ENCODE assay signal across 8 mouse cellular contexts in the genomic region with DNA sequence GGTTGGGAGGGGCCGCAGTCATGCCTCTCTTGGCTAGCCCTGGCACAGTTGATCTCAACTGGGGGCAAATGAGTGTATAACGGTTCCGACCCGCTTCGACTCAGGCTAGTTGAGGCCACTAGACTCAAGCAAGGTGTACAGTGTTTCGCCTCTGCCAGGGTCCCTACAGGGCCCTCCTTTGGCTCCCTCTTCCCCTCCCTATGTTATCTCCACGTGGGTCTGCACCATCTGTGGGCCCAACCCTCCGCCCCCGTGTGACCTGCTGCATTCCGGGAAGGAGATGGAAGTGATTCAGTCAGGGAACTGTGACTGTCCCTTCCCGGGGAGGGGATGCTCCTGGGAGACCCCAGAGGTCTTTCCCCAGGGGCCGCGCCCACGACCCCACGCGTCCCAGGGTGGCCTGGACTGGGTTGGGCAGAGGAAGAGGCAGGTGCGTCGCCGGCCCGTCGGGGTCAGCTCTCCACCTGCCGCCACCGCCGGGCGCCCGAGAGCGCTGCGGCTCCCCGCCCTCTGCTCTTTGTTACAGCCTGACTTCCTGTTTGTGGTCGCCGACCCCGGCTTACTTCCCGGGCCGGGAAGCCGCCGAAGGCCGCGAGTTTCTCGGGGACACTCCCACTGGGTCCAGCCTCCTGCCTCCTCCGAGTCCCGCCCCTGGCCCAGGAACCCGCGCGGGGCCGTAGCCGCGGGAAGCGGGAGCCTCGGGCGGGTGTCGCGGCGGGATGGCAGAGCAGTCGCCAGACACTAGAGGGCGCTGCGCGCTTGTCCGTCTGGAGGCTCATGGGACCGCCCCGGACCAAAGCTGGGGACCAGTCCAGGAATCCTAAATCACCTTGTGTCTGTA. TPM values are rescaled to one million over a fixed set of nuclear protein-coding genes. Genes with fewer than 3 reads are reported as not detected.
A peak's percentile ranks its signal among the peaks of the same experiment; 100 is the strongest.
DNase-seq lines count a peak whose midpoint lies in the region; ATAC-seq and TF ChIP-seq lines count a peak whose summit lies in the region.

No protein-coding gene starts in this region.

- H3K79me2 ChIP-seq in CH12.LX (replicated peaks; ENCODE audit: control insufficient read depth, extremely low read depth, insufficient read depth, poor library complexity, severe bottlenecking) = no peaks in the 10 kb centered on the region

- TF ChIP-seq EP300 in CH12.LX (IDR thresholded peaks at IDR 0.05; ENCODE audit: low read length) = no peak; the same call in 1 of the 2 replicates

- TF ChIP-seq POLR2A in CH12.LX (IDR thresholded peaks at IDR 0.05; ENCODE audit: low read depth, low read length) = peak; percentile 33; the same call in 1 of the 2 replicates
- TF ChIP-seq POLR2A in testis, adult 2 months (IDR thresholded peaks at IDR 0.05; ENCODE audit: control insufficient read depth, low read depth, low read length) = 0 out of 2 replicates have a peak, but pooled peaks have one; percentile 31

- no peak overlapping the region for H3K27ac ChIP-seq in CH12.LX (ENCODE audit: insufficient read depth, low read depth)
- H3K27ac ChIP-seq in forebrain, embryonic 13.5 days = 0 out of 2 replicates have a peak overlapping the region, but pooled peaks have one; percentile 22
- peak overlapping the region; percentile 62 for H3K27ac ChIP-seq in neural tube, embryonic 14.5 days (ENCODE audit: low read depth, low read length)
- no peak overlapping the region for H3K27ac ChIP-seq in testis, adult 2 months (ENCODE audit: control insufficient read depth, insufficient read depth, low read depth, low read length)

- peak; percentile 91 for ATAC-seq in cerebellum, adult (ENCODE audit: insufficient number of reproducible peaks, low FRiP score, low TSS enrichment)
- ATAC-seq in forebrain, embryonic 13.5 days = peak; percentile 87
- ATAC-seq in neural tube, embryonic 14.5 days (ENCODE audit: low read depth) = peak; percentile 85

- in situ Hi-C loops in CH12.LX (cut with MboI; ENCODE audit: low pct_ligation_motif_present, low pct_unique_long_range_greater_than_20kb, low sequenced_read_pairs) = no loop called here

- DNase-seq in CH12.LX (ENCODE audit: extremely low read depth) = peak; percentile 74
- DNase-seq in heart, postnatal 14 days = peak; percentile 96 to 97
- peak; percentile 46 to 81 for DNase-seq in layer of hippocampus, adult 18-20 months (ENCODE audit: low spot score in 2 of 2)
- DNase-seq in lung, adult 18-20 months = peak; percentile 92 to 94

- intact Hi-C loops in heart, postnatal 14 days (cut with DNase I) = loop anchor here (1.0 kb wide), 2 partner anchors 37 to 77 kb away; no protein-coding TSS in a partner anchor

- peak; percentile 78 for TF ChIP-seq RAD21 in CH12.LX (IDR thresholded peaks at IDR 0.05; ENCODE audit: low read depth, low read length)

- TF ChIP-seq CTCF in CH12.LX (conservative IDR thresholded peaks at IDR 0.05 in 1 of 2, IDR thresholded peaks at IDR 0.05 in 1 of 2; ENCODE audit: low read depth in 2 of 2, low read length in 2 of 2) = peak; percentile 43 to 87; a peak in 2 of 4 replicates
- peak; percentile 91 for TF ChIP-seq CTCF in testis, adult 2 months (IDR thresholded peaks at IDR 0.05; ENCODE audit: control insufficient read depth, insufficient read depth, insufficient replicate concordance, low read depth, low read length)

- peak overlapping the region; percentile 29 to 45 (median 40) for H3K4me3 ChIP-seq in CH12.LX (replicated peaks in 1 of 3; ENCODE audit: low read depth in 2 of 3, low read length in 2 of 3, poor library complexity in 1 of 3)
- H3K4me3 ChIP-seq in forebrain, embryonic 13.5 days = peak overlapping the region; percentile 59
- H3K4me3 ChIP-seq in neural tube, embryonic 14.5 days (ENCODE audit: low read depth, low read length) = peak overlapping the region; percentile 46
- peak overlapping the region; percentile 81 for H3K4me3 ChIP-seq in testis, adult 2 months (ENCODE audit: control insufficient read depth, low read depth, low read length)

- H3K9me3 ChIP-seq in CH12.LX (replicated peaks; ENCODE audit: low read length) = peaks cover 8% of the 10 kb centered on the region
- no peaks in the 10 kb centered on the region for H3K9me3 ChIP-seq in forebrain, embryonic 13.5 days (replicated peaks)
- H3K9me3 ChIP-seq in neural tube, embryonic 14.5 days (ENCODE audit: control insufficient read depth, low read length) = no peaks in the 10 kb centered on the region

- peaks cover 3% of the 10 kb centered on the region for H3K27me3 ChIP-seq in CH12.LX (replicated peaks)
- H3K27me3 ChIP-seq in forebrain, embryonic 13.5 days = peaks cover 36% of the 10 kb centered on the region
- no peaks in the 10 kb centered on the region for H3K27me3 ChIP-seq in neural tube, embryonic 14.5 days (ENCODE audit: control insufficient read depth, insufficient read depth, low read length)
- H3K27me3 ChIP-seq in testis, adult 2 months (ENCODE audit: control insufficient read depth, insufficient read depth, low read length) = no peaks in the 10 kb centered on the region

- peak overlapping the region; percentile 95 for H3K4me2 ChIP-seq in CH12.LX (ENCODE audit: insufficient read depth, low read depth, poor library complexity, severe bottlenecking)
- H3K4me2 ChIP-seq in forebrain, embryonic 13.5 days = peak overlapping the region; percentile 78
- peak overlapping the region; percentile 83 for H3K4me2 ChIP-seq in neural tube, embryonic 14.5 days (ENCODE audit: low read depth, low read length)

- dilution Hi-C loops in CH12.LX (cut with MboI; ENCODE audit: extremely low pct_ligation_motif_present, extremely low pct_unique_long_range_greater_than_20kb, low sequenced_read_pairs) = no loop called here

- peaks cover 12 to 38% of the 10 kb centered on the region in 2 experiments for H3K4me1 ChIP-seq in CH12.LX (ENCODE audit: control insufficient read depth in 1 of 2, insufficient read depth in 2 of 2)
- peaks cover 5% of the 10 kb centered on the region for H3K4me1 ChIP-seq in forebrain, embryonic 13.5 days
- 0 out of 2 replicates have a peak, but pooled peaks cover 4% of the 10 kb centered on the region for H3K4me1 ChIP-seq in neural tube, embryonic 14.5 days (ENCODE audit: control insufficient read depth, insufficient read depth, low read length)
- peaks cover 5% of the 10 kb centered on the region; the same call in 1 of the 2 replicates for H3K4me1 ChIP-seq in testis, adult 2 months (ENCODE audit: control insufficient read depth, insufficient read depth, low read length)

- H3K9ac ChIP-seq in CH12.LX (ENCODE audit: insufficient read depth, low read depth) = peak overlapping the region; percentile 58; the same call in 1 of the 2 replicates
- H3K9ac ChIP-seq in forebrain, embryonic 13.5 days = peak overlapping the region; percentile 82
- H3K9ac ChIP-seq in neural tube, embryonic 14.5 days (replicated peaks; ENCODE audit: low read depth, low read length) = peak overlapping the region; percentile 78

- no peaks in the 10 kb centered on the region for H3K36me3 ChIP-seq in CH12.LX (replicated peaks in 1 of 2; ENCODE audit: control insufficient read depth in 1 of 2, insufficient read depth in 1 of 2, low read length in 1 of 2)
- no peaks in the 10 kb centered on the region for H3K36me3 ChIP-seq in forebrain, embryonic 13.5 days (ENCODE audit: poor library complexity, severe bottlenecking)
- H3K36me3 ChIP-seq in neural tube, embryonic 14.5 days (ENCODE audit: control insufficient read depth, insufficient read depth, low read length) = no peaks in the 10 kb centered on the region
- no peaks in the 10 kb centered on the region for H3K36me3 ChIP-seq in testis, adult 2 months (ENCODE audit: control insufficient read depth, insufficient read depth, low read length)

- 8% methylated on average over 60 of the region's 60 CpGs for WGBS in forebrain, embryonic 13.5 days
- 8% methylated on average over 51 of the region's 60 CpGs for WGBS in neural tube, embryonic 14.5 days

TF ChIP-seq in CH12.LX, 34 proteins besides CTCF, POLR2A, EP300 and RAD21 (continues in another document):
- TF ChIP-seq BHLHE40 (IDR thresholded peaks at IDR 0.05; ENCODE audit: low read depth, low read length) (peak; percentile 28; the same call in 1 of the 2 replicates), ZMIZ1 (IDR thresholded peaks at IDR 0.05; ENCODE audit: low read depth, low read length) (no peak), ELF1 (IDR thresholded peaks at IDR 0.05; ENCODE audit: low read depth, low read length) (peak; percentile 80), SMC3 (IDR thresholded peaks at IDR 0.05; ENCODE audit: low read depth, low read length) (peak; percentile 67), NELFE (IDR thresholded peaks at IDR 0.05; ENCODE audit: low read depth, low read length) (peak; percentile 44), NRF1 (IDR thresholded peaks at IDR 0.05; ENCODE audit: low read depth, low read length) (no peak; the same call in 1 of the 2 replicates), JUND (conservative IDR thresholded peaks at IDR 0.05; ENCODE audit: low read depth, low read length) (no peak), MYC (IDR thresholded peaks at IDR 0.05; ENCODE audit: low read depth, low read length) (no peak)

RNA-seq across cellular contexts. Expression of a gene that starts 12.1 kb away (rescaled TPM):
- total RNA-seq in CH12.LX (2012; rRNA removed) (0.13 TPM in 1 of 2 replicates, not detected in the other), CH12.LX (2014; rRNA removed) (0.12 TPM in 1 of 2 replicates, not detected in the other)
- polyA plus RNA-seq in CH12.LX (2012; ENCODE audit: insufficient read length, low read depth) = not detected in 2 replicates
- 3.9 and 4.0 TPM in 2 replicates for polyA plus RNA-seq in forebrain, embryonic 13.5 days (2015; fragmentation: Nextera tagmentation; extraction: Ambion mirVana)
- 10 to 100 TPM; 19.5 to 22.3 TPM for total RNA-seq in heart, postnatal 14 days (2021)
- 1 to 10 TPM; 2.0 to 2.8 TPM for total RNA-seq in layer of hippocampus, adult 18-20 months (2021)
- 2.1 and 2.7 TPM in 2 replicates for polyA plus RNA-seq in neural tube, embryonic 14.5 days (2014; fragmentation: Nextera tagmentation; extraction: Ambion mirVana)
- 0.54 and 0.59 TPM in 2 replicates for polyA plus RNA-seq in testis, adult 2 months (2012; rRNA removed)

RNA-seq across cellular contexts. Expression of a gene that starts 13.4 kb away (rescaled TPM):
- 47.5 and 95.6 TPM in 2 replicates for total RNA-seq in CH12.LX (2012; rRNA removed)
- total RNA-seq in CH12.LX (2014; rRNA removed) = 47.2 and 49.2 TPM in 2 replicates
- polyA plus RNA-seq in CH12.LX (2012; ENCODE audit: insufficient read length, low read depth) = 33.3 and 33.4 TPM in 2 replicates
- polyA plus RNA-seq in forebrain, embryonic 13.5 days (2015; fragmentation: Nextera tagmentation; extraction: Ambion mirVana) = 2.3 and 3.4 TPM in 2 replicates
- total RNA-seq in heart, postnatal 14 days (2021) = 10 to 100 TPM; 12.8 to 13.0 TPM
- total RNA-seq in layer of hippocampus, adult 18-20 months (2021) = 1 to 10 TPM; 6.6 TPM
- polyA plus RNA-seq in neural tube, embryonic 14.5 days (2014; fragmentation: Nextera tagmentation; extraction: Ambion mirVana) = 6.5 and 11.2 TPM in 2 replicates
- polyA plus RNA-seq in testis, adult 2 months (2012; rRNA removed) = 3.5 and 3.6 TPM in 2 replicates

RNA-seq across cellular contexts. Expression of a gene that starts 49.1 kb away (rescaled TPM):
- total RNA-seq in CH12.LX (2012; rRNA removed) (14.8 and 15.4 TPM in 2 replicates), CH12.LX (2014; rRNA removed) (7.4 and 8.7 TPM in 2 replicates)
- polyA plus RNA-seq in CH12.LX (2012; ENCODE audit: insufficient read length, low read depth) = 15.8 and 17.9 TPM in 2 replicates
- 21.2 and 23.5 TPM in 2 replicates for polyA plus RNA-seq in forebrain, embryonic 13.5 days (2015; fragmentation: Nextera tagmentation; extraction: Ambion mirVana)
- 10 to 100 TPM; 12.8 to 13.3 TPM for total RNA-seq in heart, postnatal 14 days (2021)
- 10 to 100 TPM; 44.2 to 49.9 TPM for total RNA-seq in layer of hippocampus, adult 18-20 months (2021)
- polyA plus RNA-seq in neural tube, embryonic 14.5 days (2014; fragmentation: Nextera tagmentation; extraction: Ambion mirVana) = 14.8 and 19.7 TPM in 2 replicates
- polyA plus RNA-seq in testis, adult 2 months (2012; rRNA removed) = 10.0 and 10.2 TPM in 2 replicates

Comparison
In these comparisons a context has a peak if more than half of its experiments do, and no peak if none do; other contexts are left out.
1. H3K27ac ChIP-seq: peak in forebrain, embryonic 13.5 days (single experiment) and neural tube, embryonic 14.5 days (single experiment); none in CH12.LX (single experiment) and testis, adult 2 months (single experiment).
2. Peak in every context shown above with its lines, with median percentiles within 50 percentile points of each other: DNase-seq, H3K4me2 ChIP-seq, H3K4me3 ChIP-seq, H3K9ac ChIP-seq and ATAC-seq.